8 mouse cellular contexts compared by ENCODE assay signal in genomic region chr16:20621191-20621990, GRCm38 (mm10). TPM values are rescaled to one million over a fixed set of nuclear protein-coding genes. Genes with fewer than 3 reads are reported as not detected.
DNase-seq lines count a peak whose midpoint lies in the region; ATAC-seq and TF ChIP-seq lines count a peak whose summit lies in the region.

Camk2n2 (minus strand) TSS chr16:20621287.

- H3K4me2 ChIP-seq in heart, postnatal 0 days (ENCODE audit: low read depth, low read length) = peak within 1 kb of the TSS; percentile 94

- H3K4me1 ChIP-seq in G1E (ENCODE audit: insufficient read depth, low read depth, low read length) = peaks cover 32% of the 10 kb centered on the region
- peaks cover 27% of the 10 kb centered on the region for H3K4me1 ChIP-seq in erythroblast, embryonic 14.5 days (ENCODE audit: control insufficient read depth)
- H3K4me1 ChIP-seq in heart, postnatal 0 days (ENCODE audit: control insufficient read depth, insufficient read depth) = peaks cover 24% of the 10 kb centered on the region; the same call in 1 of the 2 replicates
- peaks cover 9% of the 10 kb centered on the region for H3K4me1 ChIP-seq in lung, adult 2 months (ENCODE audit: control insufficient read depth, insufficient read depth, low read length)
- peaks cover 19% of the 10 kb centered on the region for H3K4me1 ChIP-seq in olfactory bulb, adult 2 months (ENCODE audit: control insufficient read depth, insufficient read depth, low read length)

- no peaks in the 10 kb centered on the region for H3K9me3 ChIP-seq in G1E (replicated peaks)
- peaks cover 12% of the 10 kb centered on the region; the same call in 1 of the 2 replicates for H3K9me3 ChIP-seq in erythroblast, embryonic 14.5 days (ENCODE audit: control insufficient read depth, low read length)
- H3K9me3 ChIP-seq in heart, postnatal 0 days (replicated peaks; ENCODE audit: control insufficient read depth, low read length) = no peaks in the 10 kb centered on the region

- ATAC-seq in G1E (ENCODE audit: extremely low read depth, insufficient number of reproducible peaks, low FRiP score, poor library complexity, severe bottlenecking) = no peak
- peak; percentile 47 for ATAC-seq in heart, postnatal 0 days (ENCODE audit: insufficient read depth, low read depth)

- no peak for TF ChIP-seq CTCF in G1E (IDR thresholded peaks at IDR 0.05; ENCODE audit: low read depth, low read length)
- TF ChIP-seq CTCF in brain, embryonic 14.5 days (IDR thresholded peaks at IDR 0.05; ENCODE audit: borderline replicate concordance, extremely low read depth, insufficient read depth, insufficient read length) = no peak
- TF ChIP-seq CTCF in heart, postnatal 0 days (IDR thresholded peaks at IDR 0.05; ENCODE audit: low read depth) = no peak
- TF ChIP-seq CTCF in lung, adult 2 months (IDR thresholded peaks at IDR 0.05; ENCODE audit: insufficient read depth, low read length) = no peak
- no peak for TF ChIP-seq CTCF in olfactory bulb, adult 2 months (IDR thresholded peaks at IDR 0.05; ENCODE audit: insufficient read depth, low read depth, low read length)

- no peak for TF ChIP-seq EP300 in heart, postnatal 0 days (IDR thresholded peaks at IDR 0.05; ENCODE audit: low read depth)

- peaks cover 50% of the 10 kb centered on the region for H3K27me3 ChIP-seq in G1E (ENCODE audit: insufficient read depth, low read length)
- H3K27me3 ChIP-seq in erythroblast, embryonic 14.5 days (ENCODE audit: control insufficient read depth) = peaks cover 85% of the 10 kb centered on the region
- peaks cover 53% of the 10 kb centered on the region for H3K27me3 ChIP-seq in heart, postnatal 0 days (ENCODE audit: control insufficient read depth, insufficient read depth, low read length)

- peak within 1 kb of the TSS; percentile 76 for H3K4me3 ChIP-seq in G1E (ENCODE audit: low read depth, low read length)
- peak within 1 kb of the TSS; percentile 69 for H3K4me3 ChIP-seq in erythroblast, embryonic 14.5 days (replicated peaks)
- peak within 1 kb of the TSS; percentile 72 for H3K4me3 ChIP-seq in heart, postnatal 0 days (ENCODE audit: low read depth, low read length)
- peak within 1 kb of the TSS; percentile 67 for H3K4me3 ChIP-seq in lung, adult 2 months (replicated peaks; ENCODE audit: extremely low read depth, low read depth, low read length)
- H3K4me3 ChIP-seq in olfactory bulb, adult 2 months (ENCODE audit: insufficient read depth, low read depth, low read length) = peak within 1 kb of the TSS; percentile 77

- peaks cover 25% of the 10 kb centered on the region for H3K36me3 ChIP-seq in G1E (replicated peaks)
- H3K36me3 ChIP-seq in erythroblast, embryonic 14.5 days (ENCODE audit: control insufficient read depth) = no peaks in the 10 kb centered on the region
- H3K36me3 ChIP-seq in heart, postnatal 0 days (replicated peaks; ENCODE audit: control insufficient read depth, insufficient read depth, low read length) = no peaks in the 10 kb centered on the region

- TF ChIP-seq POLR2A in brain, embryonic 14.5 days (IDR thresholded peaks at IDR 0.05; ENCODE audit: borderline replicate concordance, extremely low read depth, insufficient read depth, insufficient read length, poor library complexity, severe bottlenecking) = peak; percentile 36; the same call in 1 of the 2 replicates
- TF ChIP-seq POLR2A in lung, adult 2 months (IDR thresholded peaks at IDR 0.05; ENCODE audit: borderline replicate concordance, extremely low read depth, low read depth, low read length) = no peak
- TF ChIP-seq POLR2A in olfactory bulb, adult 2 months (IDR thresholded peaks at IDR 0.05; ENCODE audit: insufficient read depth, low read depth, low read length) = 0 out of 2 replicates have a peak, but pooled peaks have one; percentile 16

- peak within 1 kb of the TSS; percentile 12; the same call in 1 of the 2 replicates for H3K9ac ChIP-seq in heart, postnatal 0 days (replicated peaks; ENCODE audit: low read depth, low read length)

- H3K27ac ChIP-seq in heart, postnatal 0 days (ENCODE audit: low read depth) = peak within 1 kb of the TSS; percentile 2; the same call in 1 of the 2 replicates
- H3K27ac ChIP-seq in olfactory bulb, adult 2 months (ENCODE audit: insufficient read depth, low read depth, low read length) = peak within 1 kb of the TSS; percentile 20; the same call in 1 of the 2 replicates

- under 1% methylated on average over 83 of the region's 92 CpGs for WGBS in heart, postnatal 0 days
- 1% methylated on average over 73 of the region's 92 CpGs for WGBS in lung, adult 2 months
- under 1% methylated on average over 92 of the region's 92 CpGs for WGBS in olfactory bulb, adult 2 months

- DNase-seq in G1E (ENCODE audit: low spot score) = peak; percentile 59
- DNase-seq in brain, embryonic 14.5 days (ENCODE audit: low read depth) = peak; percentile 69
- peak; percentile 5 for DNase-seq in heart, postnatal 0 days (ENCODE audit: low spot score)
- peak; percentile 81 for DNase-seq in kidney, postnatal 14 days
- DNase-seq in lung, adult 2 months = peak; percentile 66
- peak; percentile 65 for DNase-seq in thymus, postnatal 4 days

RNA-seq across cellular contexts. Expression of gene Camk2n2, which starts in this region (rescaled TPM):
- total RNA-seq in G1E (2014; fragmentation: Nextera tagmentation) = not detected in 2 replicates
- 0.22 and 0.58 TPM in 2 replicates for total RNA-seq in G1E (2017)
- 1.1 and 1.2 TPM in 2 replicates for polyA plus RNA-seq in G1E (2012)
- 82.1 and 103 TPM in 2 replicates for polyA plus RNA-seq in brain, embryonic 14.5 days (2012; rRNA removed)
- polyA plus RNA-seq in erythroblast, embryonic 14.5 days (2012) = not detected in 2 replicates
- 0.31 and 1.5 TPM in 2 replicates for total RNA-seq in heart, postnatal 0 days (2014; rRNA removed; ENCODE audit: low replicate concordance)
- 0.34 and 0.49 TPM in 2 replicates for polyA plus RNA-seq in heart, postnatal 0 days (2015; fragmentation: Nextera tagmentation; extraction: Ambion mirVana)
- polyA plus RNA-seq in lung, adult 2 months (2012; rRNA removed) = 3.4 and 4.0 TPM in 2 replicates
- polyA plus RNA-seq in olfactory bulb, adult 2 months (2012; ENCODE audit: insufficient read depth, insufficient read length, low replicate concordance, missing spikeins) = not detected in 2 replicates

Comparison
In these comparisons a context has a peak if more than half of its experiments do, and no peak if none do; other contexts are left out.
1. RNA of gene Camk2n2 (polyA plus RNA-seq): 82.1 to 103 TPM in brain, embryonic 14.5 days and not detected in olfactory bulb, adult 2 months; 3.4 to 4.0 TPM in lung, adult 2 months, 1.1 to 1.2 TPM in G1E, 0.34 to 0.49 TPM in heart, postnatal 0 days and not detected in erythroblast, embryonic 14.5 days; every median in the first group is over 10 times any median in the second.
2. DNase-seq: peak in every context shown above with its lines; median percentile 81 in kidney, postnatal 14 days; 69 in brain, embryonic 14.5 days; 66 in lung, adult 2 months; 65 in thymus, postnatal 4 days; 59 in G1E; 5 in heart, postnatal 0 days.
3. Peak in every context shown above with its lines, with median percentiles within 50 percentile points of each other: H3K4me3 ChIP-seq.